Mouse (Mus musculus): ENCODE data around the gene A230072I06Rik.

DNA sequence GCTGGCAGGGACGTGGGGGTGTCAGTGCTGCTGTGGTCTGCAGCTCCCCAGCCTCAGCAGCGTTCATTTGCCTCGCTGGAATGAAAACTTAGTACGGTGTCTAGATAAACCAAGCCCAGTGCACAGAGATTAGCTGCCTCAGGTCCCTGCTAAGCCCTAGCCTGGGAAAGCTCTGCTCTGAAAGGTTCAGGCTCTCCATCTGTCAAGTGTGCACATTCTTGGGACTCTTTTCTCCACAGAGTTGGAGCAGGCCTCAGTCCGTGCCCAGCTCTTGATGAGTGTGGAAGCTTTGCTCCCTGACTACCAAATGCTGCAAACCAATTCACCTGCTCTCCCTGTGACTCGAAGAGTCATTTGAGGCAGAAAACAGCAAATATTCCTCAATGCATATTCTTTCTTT is 43.5 kb downstream of the A230072I06Rik start:
- TF ChIP-seq CTCF (IDR thresholded peaks at IDR 0.05; ENCODE audit: control insufficient read depth, insufficient read depth, insufficient read length) (no peak), MYOD1 (IDR thresholded peaks at IDR 0.05; ENCODE audit: control insufficient read depth, insufficient read length, low read depth) (no peak), MYOG (IDR thresholded peaks at IDR 0.05; ENCODE audit: control insufficient read depth, extremely low read depth, insufficient read length) (no peak)

Measured in C2C12 (cell line).